Mouse (Mus musculus) layer of hippocampus, adult 9-10 months (tissue): ENCODE results near the gene Ccr9.
"Not testable (repeated sequence)": the region's sequence is repeated elsewhere in the genome, so short reads cannot be mapped to it uniquely, and the experiment has no call there.

Experiments
- DNase-seq: peaks from one replicate; pipeline ENCODE4 v3.0.0; 2022; ENCODE audit warnings: low spot score

Ccr9 gene

GRCm38 (mm10) chr9:123716301-123716700 lies 38.1 kb downstream of the Ccr9 start:
- no peak for DNase-seq

DNA sequence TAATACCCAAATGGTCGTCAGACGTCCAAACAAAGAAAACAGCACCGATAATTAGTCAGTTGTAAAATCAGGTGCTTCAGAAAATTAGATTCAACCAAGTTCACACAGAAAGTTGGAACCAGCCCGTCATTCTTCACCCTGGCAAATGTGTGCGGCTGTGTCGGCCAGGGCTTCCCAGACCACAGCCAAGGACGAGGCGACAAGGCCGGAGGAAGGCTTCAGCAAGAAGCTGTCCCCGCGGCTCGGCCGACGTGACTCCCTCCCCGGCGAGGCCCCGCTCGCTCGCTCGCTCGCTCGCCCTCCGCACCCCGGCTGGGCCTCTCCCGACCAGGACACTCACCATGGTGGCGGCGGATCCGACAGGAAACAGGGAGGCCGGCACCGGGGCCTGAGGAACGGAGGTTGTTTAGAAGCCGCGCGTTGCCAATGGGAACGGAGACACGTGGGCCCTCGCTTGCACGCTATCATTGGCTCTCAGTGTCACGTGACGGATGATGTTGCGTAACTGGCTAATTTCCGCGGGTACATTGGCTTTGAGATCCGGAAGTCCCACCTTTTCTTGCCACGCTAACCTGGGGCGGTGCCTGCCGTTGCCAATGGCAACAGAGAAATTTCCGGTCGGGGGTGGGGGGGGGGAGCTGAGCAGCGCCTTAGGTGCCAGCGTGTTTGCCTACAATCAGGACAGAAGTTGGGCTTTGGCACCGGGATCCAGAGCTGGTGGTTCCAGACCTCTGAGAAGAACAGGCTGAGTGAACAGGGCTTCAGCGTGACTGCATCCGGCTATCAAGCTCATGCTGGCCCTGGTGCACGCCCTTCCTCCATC lies 39.2 kb downstream of the Ccr9 start, which contains the start of gene Lztfl1:
Gene Lztfl1, minus strand, starts transcription at position 512 of the 823 bp plus-strand sequence.
- DNase-seq, result peak; percentile 94

GRCm38 (mm10) chr9:123722737-123723493 lies 44.7 kb downstream of the Ccr9 start:
- DNase-seq, result no peak

- DNase-seq, result no peak
Measured at GRCm38 (mm10) chr9:123731271-123731670, 53.0 kb downstream of the Ccr9 start.

DNA sequence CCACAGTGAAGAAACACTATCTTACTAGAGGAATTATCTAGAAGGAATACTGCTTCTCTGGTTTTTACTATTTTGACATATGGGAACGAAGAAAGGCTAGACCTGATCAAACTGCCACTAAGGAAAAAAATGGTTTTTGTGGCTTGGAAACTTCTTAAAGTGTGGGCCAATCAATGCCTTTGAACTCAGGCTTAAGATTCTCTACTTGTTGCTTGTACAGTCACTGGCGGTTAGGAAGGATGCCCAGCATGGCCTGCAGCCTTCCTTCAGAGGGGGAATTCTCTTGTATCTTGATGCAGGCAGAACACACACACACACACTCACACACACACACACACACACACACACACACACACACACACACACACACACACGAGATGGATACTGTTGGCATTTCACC lies 55.9 kb downstream of the Ccr9 start:
- no peak for DNase-seq

- DNase-seq, result no peak
Measured at GRCm38 (mm10) chr9:123740799-123741198, 62.6 kb downstream of the Ccr9 start.

GRCm38 (mm10) chr9:123749687-123750086 lies 71.4 kb downstream of the Ccr9 start:
- not testable (repeated sequence) for DNase-seq

- no peak for DNase-seq
Measured at GRCm38 (mm10) chr9:123754333-123754732, 76.1 kb downstream of the Ccr9 start.

- DNase-seq, result no peak
Measured at GRCm38 (mm10) chr9:123756752-123757151, 78.5 kb downstream of the Ccr9 start.

DNA sequence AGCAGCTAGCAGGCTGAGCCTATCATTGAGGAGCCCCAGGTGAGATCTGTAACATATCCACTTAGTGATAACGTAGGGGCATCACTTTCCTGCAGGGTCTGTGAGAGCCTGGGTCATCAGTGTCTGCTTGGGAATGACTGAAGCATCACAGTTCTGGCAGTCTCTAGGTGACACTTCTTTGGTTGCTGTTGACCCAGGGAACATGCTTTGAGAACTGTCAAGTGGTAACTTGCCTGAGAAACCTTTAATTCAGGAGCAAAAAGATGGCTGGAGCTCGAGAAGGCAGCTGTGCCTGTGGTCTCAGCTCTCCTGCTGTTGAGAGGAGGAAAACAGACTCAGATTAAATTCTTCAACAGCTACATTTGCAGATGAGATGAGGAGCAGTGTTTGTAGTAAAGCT lies 79.1 kb downstream of the Ccr9 start:
- DNase-seq, result no peak

DNA sequence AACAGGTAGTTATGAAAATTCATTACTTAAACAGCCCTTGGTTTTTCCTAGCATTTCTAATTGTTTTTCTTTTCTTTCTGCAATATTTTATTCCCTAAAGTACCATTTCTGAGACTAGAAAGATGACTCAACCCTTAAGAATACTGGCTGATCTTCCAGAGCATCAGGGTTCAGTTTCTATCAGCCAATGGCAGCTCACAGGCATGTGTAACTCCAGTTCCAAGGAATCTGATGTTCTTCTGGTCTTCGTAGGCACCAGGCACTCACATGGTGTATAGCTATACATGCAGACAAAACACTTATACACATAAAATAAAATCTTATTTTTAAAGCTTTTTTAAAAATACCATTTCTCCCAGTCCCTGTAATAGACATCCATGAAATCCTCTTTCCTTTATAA lies 79.9 kb downstream of the Ccr9 start:
- no peak for DNase-seq

- DNase-seq, result no peak
Measured at GRCm38 (mm10) chr9:123758645-123759044, 80.4 kb downstream of the Ccr9 start.

DNA sequence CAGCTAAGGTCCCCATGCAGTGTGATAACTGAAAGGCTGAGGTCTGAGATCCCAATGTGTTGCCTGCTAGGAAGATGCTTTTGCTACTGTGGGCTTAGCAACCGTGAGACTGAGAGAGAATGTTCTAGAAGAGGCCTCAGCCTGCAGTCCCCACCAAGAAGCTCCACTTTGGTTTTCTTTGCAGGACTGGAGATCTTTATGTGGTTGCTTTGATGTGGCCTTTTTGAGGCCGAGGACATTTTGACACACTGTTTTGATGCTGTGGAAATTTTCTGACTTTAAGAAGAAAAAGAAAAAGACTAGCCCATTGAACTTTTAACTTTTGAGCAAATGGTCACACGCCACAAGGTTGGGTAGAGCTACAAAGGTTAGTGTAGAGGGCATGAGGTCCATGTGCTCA lies 82.6 kb downstream of the Ccr9 start:
- DNase-seq, result no peak

DNA sequence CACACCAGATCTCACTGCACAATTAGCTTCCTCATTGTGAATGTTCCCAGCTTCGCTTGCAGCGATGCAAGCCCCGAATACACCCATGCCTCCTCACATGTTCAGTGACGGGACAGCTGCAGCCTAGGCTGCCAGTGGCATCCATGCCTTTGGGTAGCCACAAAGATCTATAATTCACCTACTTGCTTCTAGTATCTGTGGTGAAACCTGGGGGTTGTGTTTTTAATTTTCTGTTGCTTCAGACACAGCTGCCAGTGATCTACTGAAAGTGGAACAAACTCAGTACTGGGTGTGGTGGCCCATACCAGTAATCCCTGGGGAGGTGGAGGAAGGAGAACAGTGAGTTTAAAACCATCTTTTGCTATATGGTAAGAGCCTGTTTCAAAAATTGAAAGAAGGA lies 84.6 kb downstream of the Ccr9 start:
- DNase-seq, result no peak

DNA sequence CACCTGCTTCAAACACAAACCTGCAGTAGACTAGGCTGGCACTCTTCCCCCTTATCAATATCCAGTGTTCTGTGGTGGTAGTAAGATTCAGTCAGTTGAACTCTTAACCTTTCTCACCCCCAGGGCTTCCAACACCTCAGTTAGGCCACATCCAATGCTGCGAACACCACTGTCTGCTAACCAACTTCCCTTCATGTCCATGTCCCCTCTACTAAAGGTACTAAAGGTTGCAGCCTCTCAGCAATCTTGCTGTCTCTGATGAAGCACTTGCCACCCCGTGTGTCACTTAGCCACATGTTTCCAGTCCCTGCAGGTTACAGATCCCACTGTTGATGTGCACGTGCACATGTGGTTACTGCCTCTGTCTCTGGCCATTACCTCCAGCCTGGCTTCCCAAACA lies 85.5 kb downstream of the Ccr9 start:
- no peak for DNase-seq

GRCm38 (mm10) chr9:123766996-123767395 lies 88.8 kb downstream of the Ccr9 start:
- DNase-seq, result no peak

DNA sequence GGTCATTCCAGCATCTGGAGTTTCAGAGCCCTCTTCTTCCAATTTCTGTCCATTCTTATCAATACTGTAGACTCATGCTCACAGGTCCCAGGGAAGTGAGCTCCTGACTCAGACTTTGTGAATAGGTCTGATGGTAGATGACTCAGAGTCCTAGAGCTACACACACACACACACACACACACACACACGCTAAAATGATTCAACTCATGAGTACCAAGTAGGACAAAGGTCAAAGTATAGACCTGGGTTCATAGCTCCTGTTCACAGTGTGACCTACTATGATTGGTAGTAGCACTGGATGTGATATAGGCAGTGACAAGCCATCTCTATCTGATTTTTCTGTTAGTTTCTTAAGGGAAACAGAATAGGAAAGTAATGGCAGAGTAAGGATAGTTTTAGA lies 90.2 kb downstream of the Ccr9 start:
- no peak for DNase-seq

DNA sequence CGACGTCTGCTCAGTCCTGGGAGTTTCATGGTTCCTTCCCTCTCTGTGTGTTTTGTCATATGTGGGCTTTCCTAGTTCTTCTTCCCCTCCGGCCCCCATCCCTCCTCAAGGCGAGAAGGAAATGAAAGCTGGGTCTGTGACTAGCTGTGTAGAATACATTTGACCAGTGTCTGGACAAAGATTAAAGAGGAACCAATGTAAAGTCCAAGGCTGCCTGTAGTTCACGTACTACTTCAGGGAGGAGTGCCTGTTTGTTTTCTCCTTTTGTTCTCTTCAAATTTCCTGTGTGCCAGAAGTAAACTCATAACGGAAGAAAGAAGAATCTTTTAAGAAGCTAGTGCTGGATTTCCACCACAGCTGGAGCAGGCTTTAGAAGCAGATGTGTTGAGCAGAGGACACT lies 91.3 kb downstream of the Ccr9 start:
- no peak for DNase-seq

- not testable (repeated sequence) for DNase-seq
Measured at GRCm38 (mm10) chr9:123773299-123773698, 95.1 kb downstream of the Ccr9 start.

DNA sequence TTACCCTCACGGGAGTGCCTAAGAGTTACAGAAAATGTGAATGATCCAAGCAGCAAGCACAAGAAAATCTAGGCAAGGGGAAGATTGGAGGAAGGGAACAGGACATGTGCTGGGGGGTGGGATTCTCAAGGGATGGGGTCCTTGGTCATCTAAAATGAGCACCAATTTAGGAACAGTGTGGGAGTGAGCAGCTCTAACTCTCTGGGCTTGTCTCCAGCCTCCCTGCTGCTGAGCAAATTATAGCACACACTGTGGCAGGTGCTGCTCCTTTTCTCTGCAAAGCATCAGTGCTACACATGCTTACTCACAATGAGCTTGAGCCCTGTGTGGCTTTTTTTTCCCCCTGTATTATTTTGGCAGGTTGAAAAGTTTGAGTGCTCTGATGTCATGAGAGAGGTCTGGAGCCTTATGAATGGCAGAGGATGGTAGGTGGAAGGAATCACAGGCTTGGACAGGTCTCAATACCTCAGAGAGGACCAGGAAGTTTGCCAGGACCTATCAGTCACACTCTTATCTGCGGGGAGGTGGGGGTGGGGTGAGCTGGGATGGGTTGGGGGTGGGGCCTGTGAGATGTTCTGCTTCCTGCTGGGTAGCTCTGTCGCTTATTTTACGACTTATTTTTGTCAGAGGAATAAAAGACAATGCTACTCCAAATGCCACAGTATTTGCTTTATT lies 110.8 kb downstream of the Ccr9 start:
- no peak for DNase-seq

- DNase-seq, result peak; percentile 26
Measured at GRCm38 (mm10) chr9:123796174-123796573, 117.9 kb downstream of the Ccr9 start.

GRCm38 (mm10) chr9:123801527-123801926 lies 123.3 kb downstream of the Ccr9 start:
- no peak for DNase-seq

GRCm38 (mm10) chr9:123802421-123802820 lies 124.2 kb downstream of the Ccr9 start:
- DNase-seq, result no peak
